Mouse (Mus musculus) gastrocnemius, adult 8-10 months (tissue): ENCODE data around the gene Prdm10. TPM values are rescaled to one million over a fixed set of nuclear protein-coding genes. Genes with fewer than 3 reads are reported as not detected.

Source experiments
- total RNA-seq, 4 experiments: library from RNA; stranded (reverse); gene quantifications; 2 replicates each; pipeline ENCODE4 v1.2.4; 2022

Gene Prdm10
- total RNA-seq, 4 experiments from 2014 or later = 3.7 to 5.1 (median 3.7) TPM

Other genes starting within 250 kb of the Prdm10 start
- gene Zbtb44, start 249.9 kb upstream of the Prdm10 start, total RNA-seq = 10 to 100 TPM; 69.6 to 95.4 (median 74.2) TPM
- not detected for gene St14, start 148.7 kb upstream of the Prdm10 start, total RNA-seq
- 100 to 1,000 TPM in 3 of 4 experiments, 10 to 100 TPM in 1; 91.3 to 137 (median 108) TPM for gene Aplp2, start 68.7 kb upstream of the Prdm10 start, total RNA-seq
- gene Nfrkb, start 105.7 kb downstream of the Prdm10 start, total RNA-seq = 10 to 100 TPM in 2 of 4 experiments, 1 to 10 TPM in 2; 7.8 to 10.4 (median 9.4) TPM
- gene Tmem45b, start 183.9 kb downstream of the Prdm10 start, total RNA-seq = 1 to 10 TPM in 3 of 4 experiments, under 1 TPM in 1; 0.15 to 4.9 (median 1.7) TPM